Mouse (Mus musculus) limb, embryonic 11.5 days (tissue): ENCODE measurements at regions not wholly inside any gene's neighbourhood (a gene's known extent, or its start where the extent isn't known, plus 50 kb on each side); places are given as distances from the start of the nearest gene placed in this dataset.

Source experiments
- ATAC-seq: fragments of 200-750 bp; cut with Nextera tagmentation; 2 replicates; pipeline ENCODE4 v1.8.0; 2017; ENCODE audit warnings: low read depth; ENCODE audit not compliant: insufficient number of reproducible peaks, low FRiP score, low TSS enrichment
- DNase-seq: peaks from one replicate; pipeline ENCODE4 v3.0.0-alpha.2; 2015; ENCODE audit warnings: low spot score
- H3K27ac ChIP-seq: fragments of 300-500 bp; sonication (generic); replicated peaks from 2 replicates; pipeline ENCODE4 v1.5.1; 2014; ENCODE audit warnings: low read depth, mild to moderate bottlenecking, low read length
- H3K27me3 ChIP-seq: fragments of 300-500 bp; sonication (generic); 2 replicates; pipeline ENCODE4 v1.6.1; 2014; ENCODE audit warnings: mild to moderate bottlenecking, low read length, mixed read lengths; ENCODE audit not compliant: control insufficient read depth, insufficient read depth
- H3K36me3 ChIP-seq: fragments of 300-500 bp; sonication (generic); 2 replicates; pipeline ENCODE4 v1.6.1; 2014; ENCODE audit warnings: mild to moderate bottlenecking, low read length, moderate library complexity, mixed read lengths; ENCODE audit not compliant: control insufficient read depth, insufficient read depth
- H3K4me1 ChIP-seq: fragments of 300-500 bp; sonication (generic); 2 replicates; pipeline ENCODE4 v1.6.1; 2014; ENCODE audit warnings: low read length, mixed read lengths; ENCODE audit not compliant: control insufficient read depth, insufficient read depth
- H3K4me2 ChIP-seq: fragments of 300-500 bp; sonication (generic); 2 replicates; pipeline ENCODE4 v1.6.1; 2014; ENCODE audit warnings: low read depth, mild to moderate bottlenecking, moderate library complexity; ENCODE audit not compliant: severe bottlenecking
- H3K4me3 ChIP-seq: fragments of 300-500 bp; sonication (generic); 2 replicates; pipeline ENCODE4 v1.5.1; 2014; ENCODE audit warnings: low read depth, low read length
- H3K9ac ChIP-seq: fragments of 300-500 bp; sonication (generic); 2 replicates; pipeline ENCODE4 v1.6.1; 2014; ENCODE audit warnings: mild to moderate bottlenecking, low read length
- H3K9me3 ChIP-seq: fragments of 300-500 bp; sonication (generic); 2 replicates; pipeline ENCODE4 v1.6.1; 2016; ENCODE audit warnings: low read length; ENCODE audit not compliant: control insufficient read depth
- WGBS: fragments of 180-500 bp; shearing (Covaris S2); extraction: QIAGEN DNeasy Blood & Tissue Kit; methylation state at CpG from one replicate; pipeline ENCODE4 v1.1.7; 2014; 5-methylcytosine and 5-hydroxymethylcytosine counted together

GRCm38 (mm10) chr19:36224518-36224917 is 104.6 kb upstream of the Ankrd1 start:
- no peak for DNase-seq
- no peak overlapping the region for H3K27ac ChIP-seq
- H3K4me2 ChIP-seq: no peak overlapping the region
- H3K4me3 ChIP-seq: no peak overlapping the region
- H3K9ac ChIP-seq: no peak overlapping the region
- no peaks in the 10 kb centered on the region for H3K9me3 ChIP-seq
- no peaks in the 10 kb centered on the region for H3K4me1 ChIP-seq
- no peaks in the 10 kb centered on the region for H3K27me3 ChIP-seq
- no peak for ATAC-seq
- no peaks in the 10 kb centered on the region for H3K36me3 ChIP-seq
- 59% methylated on average over 8 of the region's 8 CpGs for WGBS

DNA sequence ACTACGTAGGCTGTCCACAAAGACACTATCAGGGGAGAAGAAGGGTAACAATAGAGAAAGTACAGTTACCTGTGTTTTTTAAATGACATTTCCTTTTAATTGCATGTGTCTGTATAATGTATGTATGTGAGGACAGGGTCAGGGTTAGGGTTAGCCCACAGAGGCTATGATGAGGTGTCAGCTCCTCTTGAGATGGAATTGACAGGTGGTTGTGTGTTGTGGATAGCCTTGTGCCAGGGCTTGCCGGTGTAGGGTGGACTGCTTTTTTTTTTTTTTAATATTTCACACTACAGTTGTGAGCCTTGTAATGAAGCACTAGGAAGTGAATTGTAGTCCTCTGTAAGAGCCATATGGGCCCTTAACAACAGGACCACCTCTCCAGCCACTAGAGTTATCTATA is 105.7 kb upstream of the Ankrd1 start:
- no peak for ATAC-seq
- DNase-seq: no peak
- Histone ChIP-seq H3K27me3 (no peaks in the 10 kb centered on the region), H3K4me1 (no peaks in the 10 kb centered on the region), H3K4me2 (no peak overlapping the region), H3K27ac (no peak overlapping the region), H3K9ac (no peak overlapping the region), H3K36me3 (no peaks in the 10 kb centered on the region), H3K4me3 (no peak overlapping the region), H3K9me3 (no peaks in the 10 kb centered on the region)
- 88% methylated on average over 2 of the region's 2 CpGs for WGBS

- DNase-seq (no peak), ATAC-seq (no peak)
- Histone ChIP-seq H3K36me3 (no peaks in the 10 kb centered on the region), H3K4me1 (no peaks in the 10 kb centered on the region), H3K9ac (no peak overlapping the region), H3K4me3 (no peak overlapping the region), H3K4me2 (no peak overlapping the region), H3K27ac (no peak overlapping the region), H3K9me3 (no peaks in the 10 kb centered on the region), H3K27me3 (no peaks in the 10 kb centered on the region)
- WGBS: 30% methylated on average over 17 of the region's 17 CpGs
Measured at GRCm38 (mm10) chr19:36227418-36228160, 107.7 kb upstream of the Ankrd1 start.

DNA sequence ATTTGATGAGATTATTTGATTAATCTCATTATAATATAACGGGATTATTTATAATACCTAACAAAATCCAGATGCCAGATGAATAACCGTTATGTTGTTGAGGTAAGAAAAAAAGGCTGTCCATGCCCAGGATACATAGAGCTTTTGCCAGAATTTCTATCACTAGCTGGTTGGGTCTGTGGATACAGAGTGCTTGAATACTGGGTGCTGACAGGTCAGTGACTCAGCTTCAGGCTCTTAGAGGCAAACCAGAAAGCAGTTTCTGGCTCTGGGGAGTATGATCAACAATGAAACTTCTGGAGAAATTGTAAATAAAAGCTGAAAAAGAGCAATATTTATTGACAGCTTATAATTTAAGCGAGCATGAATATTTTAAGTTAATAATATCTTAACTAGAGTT is 109.4 kb upstream of the Ankrd1 start:
- Histone ChIP-seq H3K36me3 (no peaks in the 10 kb centered on the region), H3K9ac (no peak overlapping the region), H3K4me3 (no peak overlapping the region), H3K4me1 (no peaks in the 10 kb centered on the region), H3K4me2 (no peak overlapping the region), H3K27ac (no peak overlapping the region), H3K27me3 (no peaks in the 10 kb centered on the region), H3K9me3 (no peaks in the 10 kb centered on the region)
- ATAC-seq (no peak), DNase-seq (no peak)
- WGBS: 88% methylated on average over 3 of the region's 3 CpGs

DNA sequence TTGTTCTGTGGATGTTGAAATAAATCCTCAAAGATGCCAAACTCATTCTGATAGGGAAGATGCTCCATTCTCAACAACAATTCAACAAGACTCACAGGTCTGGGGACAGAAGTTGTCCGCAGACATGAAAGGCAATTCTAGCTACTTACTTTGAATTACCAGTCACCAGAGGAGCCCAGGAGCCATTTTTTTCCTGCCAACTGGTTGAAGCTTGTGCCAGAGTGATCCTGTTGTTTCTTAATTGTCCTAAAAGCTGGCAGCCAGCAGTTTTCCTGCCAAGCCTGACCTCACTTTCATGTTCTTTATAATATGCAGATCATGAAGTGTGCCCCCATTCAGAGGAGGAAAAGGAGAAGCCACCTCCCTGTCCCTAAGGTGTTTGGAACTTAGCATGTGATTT is 110.0 kb upstream of the Ankrd1 start:
- H3K4me1 ChIP-seq: no peaks in the 10 kb centered on the region
- 76% methylated on average over 1 of the region's 1 CpGs for WGBS
- no peak for ATAC-seq

DNA sequence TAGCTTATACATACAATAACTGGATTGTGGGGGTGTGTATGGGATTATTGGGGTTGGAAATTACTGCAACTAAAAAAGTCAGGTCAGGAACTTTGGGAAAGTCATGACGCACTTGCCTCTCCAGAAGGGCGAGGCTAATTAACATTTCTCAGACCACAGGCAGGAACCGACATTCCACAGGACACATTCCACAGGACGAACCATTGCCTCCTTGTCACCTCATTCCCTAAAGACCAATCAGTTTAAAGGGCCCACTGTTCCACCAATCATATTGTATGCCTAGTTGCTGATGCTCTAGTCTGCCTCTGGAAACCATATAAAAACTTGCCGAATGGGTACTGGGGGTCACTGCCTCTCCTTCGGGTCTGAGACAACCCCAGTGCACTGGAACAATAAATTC is 113.0 kb upstream of the Pcgf5 start:
- Histone ChIP-seq H3K36me3 (no peaks in the 10 kb centered on the region), H3K27ac (no peak overlapping the region), H3K9me3 (no peaks in the 10 kb centered on the region), H3K4me1 (no peaks in the 10 kb centered on the region), H3K27me3 (no peaks in the 10 kb centered on the region), H3K4me3 (no peak overlapping the region), H3K9ac (no peak overlapping the region), H3K4me2 (no peak overlapping the region)
- DNase-seq (no peak), ATAC-seq (no peak)
- WGBS: 76% methylated on average over 6 of the region's 6 CpGs

More for the DNA sequence above, 110.0 kb upstream of the Ankrd1 start:
- no peak overlapping the region for H3K4me3 ChIP-seq
- H3K36me3 ChIP-seq: no peaks in the 10 kb centered on the region
- H3K4me2 ChIP-seq: no peak overlapping the region
- no peak overlapping the region for H3K9ac ChIP-seq
- no peak for DNase-seq
- no peaks in the 10 kb centered on the region for H3K9me3 ChIP-seq
- no peak overlapping the region for H3K27ac ChIP-seq
- no peaks in the 10 kb centered on the region for H3K27me3 ChIP-seq

DNA sequence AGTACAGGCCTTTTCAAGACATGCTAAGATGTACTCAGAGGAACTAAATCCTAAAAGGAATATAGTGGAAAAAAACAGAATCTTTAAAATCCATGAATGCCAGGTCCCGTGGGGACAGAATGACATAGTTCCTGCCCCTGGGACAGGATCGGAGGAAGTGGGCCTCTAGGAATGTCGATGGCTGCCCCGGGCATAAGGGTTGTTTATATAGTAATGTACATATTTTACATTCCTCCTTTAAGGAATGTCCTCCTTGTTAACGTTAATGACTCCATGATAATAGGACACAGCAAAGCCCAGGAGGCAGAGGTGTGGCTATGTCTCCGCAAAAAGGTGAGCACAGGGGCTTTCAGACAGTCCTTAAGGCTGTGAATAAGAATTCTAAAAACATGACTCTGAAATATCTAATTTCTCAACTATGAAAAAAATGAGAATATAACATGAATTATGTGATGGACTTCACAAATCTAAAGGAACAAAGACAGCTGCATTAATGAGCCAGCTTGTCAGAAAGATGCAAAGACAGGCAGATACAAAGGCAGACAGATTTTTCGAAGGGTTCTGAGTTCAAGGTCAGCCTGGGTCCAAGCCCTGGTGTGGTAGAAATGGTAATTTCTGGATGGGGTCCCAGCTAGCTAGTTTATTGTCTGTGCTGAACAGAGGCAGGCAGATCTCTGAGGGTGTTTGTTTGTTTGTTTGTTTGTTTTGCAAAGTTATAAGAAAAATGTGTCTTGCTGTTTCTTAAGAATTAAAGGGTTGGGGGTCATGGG is 111.3 kb upstream of the Pcgf5 start:
- Histone ChIP-seq H3K4me3 (no peak overlapping the region), H3K9me3 (no peaks in the 10 kb centered on the region), H3K4me1 (no peaks in the 10 kb centered on the region), H3K36me3 (no peaks in the 10 kb centered on the region), H3K9ac (no peak overlapping the region), H3K27ac (no peak overlapping the region), H3K27me3 (no peaks in the 10 kb centered on the region), H3K4me2 (no peak overlapping the region)
- no peak for ATAC-seq
- no peak for DNase-seq
- WGBS: 69% methylated on average over 7 of the region's 7 CpGs

DNA sequence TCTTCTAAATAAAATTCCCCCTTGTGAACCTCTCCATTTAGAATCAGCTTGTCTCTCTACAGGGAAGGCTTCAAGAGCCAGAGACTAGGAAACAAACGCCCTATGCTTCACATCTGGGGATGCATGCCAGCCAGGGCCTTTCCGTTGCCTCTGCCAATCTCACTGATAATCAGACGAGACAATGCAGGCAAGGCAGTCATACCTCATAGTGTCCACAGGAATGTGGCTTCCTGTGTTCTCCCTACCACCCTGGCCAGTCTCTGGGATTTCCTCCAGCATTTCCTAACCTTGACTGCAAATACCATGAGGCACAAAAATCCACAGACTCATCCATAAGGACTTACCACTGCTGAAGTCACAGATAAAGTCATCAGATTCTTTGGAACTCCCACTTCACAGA is 110.4 kb upstream of the Pcgf5 start:
- ATAC-seq (no peak), DNase-seq (no peak)
- H3K9me3 ChIP-seq: no peaks in the 10 kb centered on the region
- H3K4me1 ChIP-seq: no peaks in the 10 kb centered on the region
- 72% methylated on average over 3 of the region's 3 CpGs for WGBS
- H3K27ac ChIP-seq: no peak overlapping the region
- H3K36me3 ChIP-seq: no peaks in the 10 kb centered on the region
- H3K27me3 ChIP-seq: no peaks in the 10 kb centered on the region
- H3K4me3 ChIP-seq: no peak overlapping the region
- no peak overlapping the region for H3K4me2 ChIP-seq
- H3K9ac ChIP-seq: no peak overlapping the region
